8 mouse cellular contexts compared by ENCODE assay signal in the genomic region with DNA sequence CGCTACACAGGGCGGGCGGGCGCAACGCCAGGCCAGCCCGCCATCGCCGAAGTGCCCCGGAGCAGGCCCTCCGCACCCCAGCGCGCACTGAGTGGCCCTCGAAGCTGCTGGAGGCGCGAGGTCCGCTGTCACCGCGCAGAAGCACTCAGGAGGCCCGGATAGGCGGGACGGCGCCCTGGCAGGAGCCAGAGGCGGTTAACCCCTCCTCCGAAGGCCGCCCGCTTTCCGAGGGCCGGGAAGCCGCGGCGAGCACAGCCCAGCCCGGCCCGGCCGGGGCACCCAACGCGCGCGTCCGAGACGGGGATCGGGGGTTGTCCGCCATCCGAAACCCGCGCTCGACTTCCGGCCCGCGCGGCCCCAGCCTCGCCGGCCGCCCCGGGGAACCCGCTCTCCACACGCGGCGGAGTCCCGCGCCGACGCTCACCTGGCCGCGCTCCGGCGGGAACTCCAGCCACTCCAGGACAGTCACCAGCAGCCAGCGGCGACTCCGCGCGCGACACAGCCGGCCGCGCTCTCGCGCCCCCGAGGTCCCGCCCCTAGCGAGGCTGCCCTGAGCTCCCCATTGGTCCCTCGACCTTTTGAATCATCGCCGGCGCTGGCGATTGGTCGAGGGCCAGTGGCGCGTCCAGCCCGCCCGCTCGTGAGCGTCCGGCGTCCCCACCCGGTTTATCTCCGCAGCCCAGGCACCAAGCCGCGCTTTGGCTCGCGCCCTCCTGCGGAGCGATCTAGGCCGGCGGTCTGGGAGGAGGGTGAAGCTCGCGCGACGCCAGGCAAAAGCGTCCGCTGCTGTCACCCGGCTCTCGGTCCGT. TPM values are rescaled to one million over a fixed set of nuclear protein-coding genes. Genes with fewer than 3 reads are reported as not detected.
DNase-seq lines count a peak whose midpoint lies in the region; ATAC-seq and TF ChIP-seq lines count a peak whose summit lies in the region.

No protein-coding gene starts in this region.

- H3K9ac ChIP-seq in lung, embryonic 16.5 days (ENCODE audit: low read length) = peak overlapping the region; percentile 91

- peak; percentile 97 for DNase-seq in Muller cell, postnatal 12 days (ENCODE audit: inconsistent ontology term)
- DNase-seq in cerebellum, adult 9-10 months = peak; percentile 95
- peak; percentile 96 for DNase-seq in hindbrain, embryonic 10.5 days (ENCODE audit: low spot score)
- peak; percentile 95 for DNase-seq in layer of hippocampus, adult 9-11 months
- DNase-seq in ovary, adult 18-20 months (ENCODE audit: low spot score) = peak; percentile 95
- DNase-seq in thymus, adult 2 months = peak; percentile 92

- peak overlapping the region; percentile 97 for H3K27ac ChIP-seq in hindbrain, embryonic 10.5 days
- peak overlapping the region; percentile 98 for H3K27ac ChIP-seq in lung, embryonic 16.5 days (ENCODE audit: low read length)
- peak overlapping the region; percentile 92 for H3K27ac ChIP-seq in thymus, adult 2 months (ENCODE audit: control insufficient read depth, insufficient read depth, low read length)

- H3K36me3 ChIP-seq in hindbrain, embryonic 10.5 days = peaks cover 17% of the 10 kb centered on the region
- H3K36me3 ChIP-seq in lung, embryonic 16.5 days (ENCODE audit: control insufficient read depth, insufficient read depth, low read length) = no peaks in the 10 kb centered on the region
- peaks cover 5% of the 10 kb centered on the region; the same call in 1 of the 2 replicates for H3K36me3 ChIP-seq in thymus, adult 2 months (ENCODE audit: control insufficient read depth, insufficient read depth, low read length)

- peak; percentile 65; the same call in 1 of the 2 replicates for TF ChIP-seq CTCF in thymus, adult 2 months (IDR thresholded peaks at IDR 0.05; ENCODE audit: borderline replicate concordance, control insufficient read depth, extremely low read depth, insufficient read depth, low read length, poor library complexity)

- H3K27me3 ChIP-seq in hindbrain, embryonic 10.5 days (ENCODE audit: insufficient read depth, poor library complexity, severe bottlenecking) = peaks cover 9% of the 10 kb centered on the region
- no peaks in the 10 kb centered on the region for H3K27me3 ChIP-seq in lung, embryonic 16.5 days (ENCODE audit: control insufficient read depth, insufficient read depth, low read depth, low read length)
- no peaks in the 10 kb centered on the region for H3K27me3 ChIP-seq in thymus, adult 2 months (ENCODE audit: control insufficient read depth, insufficient read depth, low read length)

- peak overlapping the region; percentile 87 for H3K4me3 ChIP-seq in hindbrain, embryonic 10.5 days
- peak overlapping the region; percentile 86 for H3K4me3 ChIP-seq in lung, embryonic 16.5 days (ENCODE audit: low read length)
- H3K4me3 ChIP-seq in thymus, adult 2 months (ENCODE audit: control insufficient read depth, insufficient read depth, low read length) = peak overlapping the region; percentile 80

- peaks cover 33% of the 10 kb centered on the region for H3K4me1 ChIP-seq in hindbrain, embryonic 10.5 days (replicated peaks)
- H3K4me1 ChIP-seq in lung, embryonic 16.5 days (replicated peaks; ENCODE audit: control insufficient read depth, insufficient read depth, low read length) = peaks cover 23% of the 10 kb centered on the region
- H3K4me1 ChIP-seq in thymus, adult 2 months (replicated peaks; ENCODE audit: control insufficient read depth, insufficient read depth, low read length) = peaks cover 10% of the 10 kb centered on the region

- H3K9me3 ChIP-seq in hindbrain, embryonic 10.5 days = no peaks in the 10 kb centered on the region
- no peaks in the 10 kb centered on the region for H3K9me3 ChIP-seq in lung, embryonic 16.5 days (ENCODE audit: control insufficient read depth, low read length)

- under 1% methylated on average over 113 of the region's 113 CpGs for WGBS in hindbrain, embryonic 10.5 days
- WGBS in lung, embryonic 16.5 days = under 1% methylated on average over 83 of the region's 113 CpGs
- under 1% methylated on average over 113 of the region's 113 CpGs for WGBS in thymus, adult 2 months

- peak; percentile 91 for TF ChIP-seq POLR2A in thymus, adult 2 months (IDR thresholded peaks at IDR 0.05; ENCODE audit: control insufficient read depth, extremely low read depth, insufficient read depth, low read length, poor library complexity)

- peak; percentile 97 for ATAC-seq in frontal cortex, adult (ENCODE audit: low TSS enrichment)
- ATAC-seq in lung, embryonic 16.5 days (ENCODE audit: low read depth) = peak; percentile 99

- H3K4me2 ChIP-seq in lung, embryonic 16.5 days (ENCODE audit: low read depth, low read length) = peak overlapping the region; percentile 77

RNA-seq across cellular contexts. Expression of a gene that starts 0.8 kb away (rescaled TPM):
- 135 and 189 TPM in 2 replicates for polyA plus RNA-seq in hindbrain, embryonic 10.5 days (2016; fragmentation: Nextera tagmentation; extraction: Ambion mirVana)
- 134 and 139 TPM in 2 replicates for polyA plus RNA-seq in lung, embryonic 16.5 days (2015; fragmentation: Nextera tagmentation; extraction: Ambion mirVana)
- 183 and 201 TPM in 2 replicates for polyA plus RNA-seq in thymus, adult 2 months (2012; rRNA removed)

Comparison
In these comparisons a context has a peak if more than half of its experiments do, and no peak if none do; other contexts are left out.
1. Peak in every context shown above with its lines: DNase-seq, ATAC-seq, H3K4me3 ChIP-seq and H3K27ac ChIP-seq.